Mouse (Mus musculus): ENCODE measurements around the gene Apip. TPM values are rescaled to one million over a fixed set of nuclear protein-coding genes. Genes with fewer than 3 reads are reported as not detected.

Gene Apip
- polyA plus RNA-seq, 1 experiment from 2014 or later: 73.7 TPM

GRCm38 (mm10) chr2:103066683-103067551 lies 6.6 kb upstream of the Apip start:
- ATAC-seq (ENCODE audit: low FRiP score, low TSS enrichment): peak; percentile 64
- Histone ChIP-seq H3K36me3 (ENCODE audit: control insufficient read depth, insufficient read depth, low read length) (no peaks in the 10 kb centered on the region), H3K4me3 (ENCODE audit: low read length) (no peak overlapping the region), H3K27ac (ENCODE audit: low read depth, low read length) (no peak overlapping the region), H3K4me1 (ENCODE audit: control insufficient read depth, insufficient read depth, low read length) (peaks cover 5% of the 10 kb centered on the region; the same call in 1 of the 2 replicates), H3K9ac (ENCODE audit: low read depth, low read length) (no peak overlapping the region), H3K9me3 (ENCODE audit: control insufficient read depth, low read length) (no peaks in the 10 kb centered on the region), H3K27me3 (ENCODE audit: control insufficient read depth, insufficient read depth, low read length) (no peaks in the 10 kb centered on the region), H3K4me2 (replicated peaks; ENCODE audit: low read depth, low read length) (no peak overlapping the region)
- 57% methylated on average over 8 of the region's 8 CpGs for WGBS

- no peak overlapping the region for H3K27ac ChIP-seq (ENCODE audit: low read depth, low read length)
- no peak for ATAC-seq (ENCODE audit: low FRiP score, low TSS enrichment)
- no peaks in the 10 kb centered on the region for H3K9me3 ChIP-seq (ENCODE audit: control insufficient read depth, low read length)
- H3K27me3 ChIP-seq (ENCODE audit: control insufficient read depth, insufficient read depth, low read length): no peaks in the 10 kb centered on the region
- WGBS: 88% methylated on average over 2 of the region's 2 CpGs
- no peak overlapping the region for H3K9ac ChIP-seq (ENCODE audit: low read depth, low read length)
- H3K36me3 ChIP-seq (ENCODE audit: control insufficient read depth, insufficient read depth, low read length): no peaks in the 10 kb centered on the region
- H3K4me2 ChIP-seq (replicated peaks; ENCODE audit: low read depth, low read length): no peak overlapping the region
- peaks cover 10% of the 10 kb centered on the region; the same call in 1 of the 2 replicates for H3K4me1 ChIP-seq (ENCODE audit: control insufficient read depth, insufficient read depth, low read length)
- no peak overlapping the region for H3K4me3 ChIP-seq (ENCODE audit: low read length)
Measured at GRCm38 (mm10) chr2:103067552-103068207, 5.8 kb upstream of the Apip start.

GRCm38 (mm10) chr2:103068602-103069001 lies 4.9 kb upstream of the Apip start:
- H3K27ac ChIP-seq (ENCODE audit: low read depth, low read length): no peak overlapping the region
- H3K9ac ChIP-seq (ENCODE audit: low read depth, low read length): no peak overlapping the region
- H3K4me1 ChIP-seq (ENCODE audit: control insufficient read depth, insufficient read depth, low read length): peaks cover 10% of the 10 kb centered on the region; the same call in 1 of the 2 replicates
- H3K27me3 ChIP-seq (ENCODE audit: control insufficient read depth, insufficient read depth, low read length): no peaks in the 10 kb centered on the region
- no peaks in the 10 kb centered on the region for H3K9me3 ChIP-seq (ENCODE audit: control insufficient read depth, low read length)
- H3K36me3 ChIP-seq (ENCODE audit: control insufficient read depth, insufficient read depth, low read length): no peaks in the 10 kb centered on the region
- ATAC-seq (ENCODE audit: low FRiP score, low TSS enrichment): no peak
- WGBS: 83% methylated on average over 1 of the region's 1 CpGs
- H3K4me2 ChIP-seq (replicated peaks; ENCODE audit: low read depth, low read length): no peak overlapping the region
- no peak overlapping the region for H3K4me3 ChIP-seq (ENCODE audit: low read length)

- no peak overlapping the region for H3K9ac ChIP-seq (ENCODE audit: low read depth, low read length)
- H3K27me3 ChIP-seq (ENCODE audit: control insufficient read depth, insufficient read depth, low read length): no peaks in the 10 kb centered on the region
- no peak for ATAC-seq (ENCODE audit: low FRiP score, low TSS enrichment)
- H3K4me3 ChIP-seq (ENCODE audit: low read length): no peak overlapping the region
- H3K27ac ChIP-seq (ENCODE audit: low read depth, low read length): no peak overlapping the region
- H3K4me2 ChIP-seq (replicated peaks; ENCODE audit: low read depth, low read length): no peak overlapping the region
- H3K9me3 ChIP-seq (ENCODE audit: control insufficient read depth, low read length): no peaks in the 10 kb centered on the region
- 96% methylated on average over 5 of the region's 5 CpGs for WGBS
- H3K36me3 ChIP-seq (ENCODE audit: control insufficient read depth, insufficient read depth, low read length): no peaks in the 10 kb centered on the region
- peaks cover 10% of the 10 kb centered on the region; the same call in 1 of the 2 replicates for H3K4me1 ChIP-seq (ENCODE audit: control insufficient read depth, insufficient read depth, low read length)
Measured at GRCm38 (mm10) chr2:103069752-103070405, 3.6 kb upstream of the Apip start.

GRCm38 (mm10) chr2:103070586-103070985 lies 2.9 kb upstream of the Apip start:
- Histone ChIP-seq H3K27ac (ENCODE audit: low read depth, low read length) (no peak overlapping the region), H3K9ac (ENCODE audit: low read depth, low read length) (no peak overlapping the region), H3K27me3 (ENCODE audit: control insufficient read depth, insufficient read depth, low read length) (no peaks in the 10 kb centered on the region), H3K4me1 (ENCODE audit: control insufficient read depth, insufficient read depth, low read length) (peaks cover 10% of the 10 kb centered on the region; the same call in 1 of the 2 replicates), H3K4me3 (ENCODE audit: low read length) (no peak overlapping the region), H3K36me3 (ENCODE audit: control insufficient read depth, insufficient read depth, low read length) (no peaks in the 10 kb centered on the region), H3K4me2 (replicated peaks; ENCODE audit: low read depth, low read length) (no peak overlapping the region), H3K9me3 (ENCODE audit: control insufficient read depth, low read length) (no peaks in the 10 kb centered on the region)
- 68% methylated on average over 3 of the region's 3 CpGs for WGBS
- ATAC-seq (ENCODE audit: low FRiP score, low TSS enrichment): no peak

GRCm38 (mm10) chr2:103081117-103081516 lies 7.6 kb downstream of the Apip start:
- Histone ChIP-seq H3K27ac (ENCODE audit: low read depth, low read length) (no peak overlapping the region), H3K9ac (ENCODE audit: low read depth, low read length) (no peak overlapping the region), H3K4me2 (replicated peaks; ENCODE audit: low read depth, low read length) (no peak overlapping the region), H3K27me3 (ENCODE audit: control insufficient read depth, insufficient read depth, low read length) (no peaks in the 10 kb centered on the region), H3K9me3 (ENCODE audit: control insufficient read depth, low read length) (no peaks in the 10 kb centered on the region), H3K36me3 (ENCODE audit: control insufficient read depth, insufficient read depth, low read length) (0 out of 2 replicates have a peak, but pooled peaks cover 2% of the 10 kb centered on the region), H3K4me3 (ENCODE audit: low read length) (no peak overlapping the region), H3K4me1 (ENCODE audit: control insufficient read depth, insufficient read depth, low read length) (no peaks in the 10 kb centered on the region)
- 40% methylated on average over 6 of the region's 6 CpGs for WGBS
- ATAC-seq (ENCODE audit: low FRiP score, low TSS enrichment): no peak

- no peak overlapping the region for H3K9ac ChIP-seq (ENCODE audit: low read depth, low read length)
- no peak overlapping the region for H3K27ac ChIP-seq (ENCODE audit: low read depth, low read length)
- ATAC-seq (ENCODE audit: low FRiP score, low TSS enrichment): no peak
- H3K4me2 ChIP-seq (replicated peaks; ENCODE audit: low read depth, low read length): no peak overlapping the region
- H3K4me3 ChIP-seq (ENCODE audit: low read length): no peak overlapping the region
- 0 out of 2 replicates have a peak, but pooled peaks cover 2% of the 10 kb centered on the region for H3K36me3 ChIP-seq (ENCODE audit: control insufficient read depth, insufficient read depth, low read length)
- no peaks in the 10 kb centered on the region for H3K9me3 ChIP-seq (ENCODE audit: control insufficient read depth, low read length)
- 81% methylated on average over 5 of the region's 5 CpGs for WGBS
- no peaks in the 10 kb centered on the region for H3K4me1 ChIP-seq (ENCODE audit: control insufficient read depth, insufficient read depth, low read length)
- H3K27me3 ChIP-seq (ENCODE audit: control insufficient read depth, insufficient read depth, low read length): no peaks in the 10 kb centered on the region
Measured at GRCm38 (mm10) chr2:103081706-103082105, 8.2 kb downstream of the Apip start.

- no peaks in the 10 kb centered on the region for H3K9me3 ChIP-seq (ENCODE audit: control insufficient read depth, low read length)
- WGBS: 78% methylated on average over 7 of the region's 7 CpGs
- no peak overlapping the region for H3K27ac ChIP-seq (ENCODE audit: low read depth, low read length)
- no peak for ATAC-seq (ENCODE audit: low FRiP score, low TSS enrichment)
- no peaks in the 10 kb centered on the region for H3K27me3 ChIP-seq (ENCODE audit: control insufficient read depth, insufficient read depth, low read length)
- no peaks in the 10 kb centered on the region for H3K4me1 ChIP-seq (ENCODE audit: control insufficient read depth, insufficient read depth, low read length)
- H3K9ac ChIP-seq (ENCODE audit: low read depth, low read length): no peak overlapping the region
- no peaks in the 10 kb centered on the region for H3K36me3 ChIP-seq (ENCODE audit: control insufficient read depth, insufficient read depth, low read length)
- H3K4me2 ChIP-seq (replicated peaks; ENCODE audit: low read depth, low read length): no peak overlapping the region
- no peak overlapping the region for H3K4me3 ChIP-seq (ENCODE audit: low read length)
Measured at GRCm38 (mm10) chr2:103082853-103083252, 9.4 kb downstream of the Apip start.

All from kidney, embryonic 14.5 days (tissue).